Mouse (Mus musculus): Measurements from ENCODE around the gene Egfl6. TPM values are rescaled to one million over a fixed set of nuclear protein-coding genes. Genes with fewer than 3 reads are reported as not detected.

Gene Egfl6
- polyA plus RNA-seq, 1 experiment, result not detected

GRCm38 (mm10) chrX:166497771-166498170, 87.7 kb downstream of the Egfl6 start:
- Histone ChIP-seq H3K27ac (replicated peaks; ENCODE audit: low read depth, low read length) (no peak overlapping the region), H3K4me1 (ENCODE audit: control insufficient read depth, insufficient read depth, insufficient read length, low read length) (no peaks in the 10 kb centered on the region), H3K4me3 (ENCODE audit: insufficient read depth, low read depth, low read length) (no peak overlapping the region)

GRCm38 (mm10) chrX:166495052-166495451, 90.5 kb downstream of the Egfl6 start:
- Histone ChIP-seq H3K4me1 (ENCODE audit: control insufficient read depth, insufficient read depth, insufficient read length, low read length) (no peaks in the 10 kb centered on the region), H3K27ac (replicated peaks; ENCODE audit: low read depth, low read length) (no peak overlapping the region), H3K4me3 (ENCODE audit: insufficient read depth, low read depth, low read length) (no peak overlapping the region)

GRCm38 (mm10) chrX:166479365-166479983, 106.0 kb downstream of the Egfl6 start, which contains the start of gene Rab9:
Gene Rab9 (minus strand): TSS chrX:166479867.
- peak within 1 kb of the TSS; percentile 97 for H3K27ac ChIP-seq (replicated peaks; ENCODE audit: low read depth, low read length)
- H3K4me1 ChIP-seq (ENCODE audit: control insufficient read depth, insufficient read depth, insufficient read length, low read length), result peaks cover 2% of the 10 kb centered on the region; the same call in 1 of the 2 replicates
- H3K4me3 ChIP-seq (ENCODE audit: insufficient read depth, low read depth, low read length), result peak within 1 kb of the TSS; percentile 99

GRCm38 (mm10) chrX:166478631-166479364, 106.7 kb downstream of the Egfl6 start:
- peaks cover 2% of the 10 kb centered on the region; the same call in 1 of the 2 replicates for H3K4me1 ChIP-seq (ENCODE audit: control insufficient read depth, insufficient read depth, insufficient read length, low read length)
- H3K27ac ChIP-seq (replicated peaks; ENCODE audit: low read depth, low read length), result peak overlapping the region; percentile 97
- H3K4me3 ChIP-seq (ENCODE audit: insufficient read depth, low read depth, low read length), result peak overlapping the region; percentile 99

- Histone ChIP-seq H3K4me3 (ENCODE audit: insufficient read depth, low read depth, low read length) (no peak overlapping the region), H3K27ac (replicated peaks; ENCODE audit: low read depth, low read length) (no peak overlapping the region), H3K4me1 (ENCODE audit: control insufficient read depth, insufficient read depth, insufficient read length, low read length) (peaks cover 2% of the 10 kb centered on the region)
Observed at GRCm38 (mm10) chrX:166477393-166477792, 108.1 kb downstream of the Egfl6 start.

Other genes with a start within 250 kb of the Egfl6 start
- 32.4 and 33.8 TPM in 2 replicates for gene Trappc2, start 145.1 kb downstream of the Egfl6 start, polyA plus RNA-seq (2012; ENCODE audit: insufficient read depth, insufficient read length, missing spikeins)
- 1.7 and 2.0 TPM in 2 replicates for gene Ofd1, start 145.0 kb downstream of the Egfl6 start, polyA plus RNA-seq (2012; ENCODE audit: insufficient read depth, insufficient read length, missing spikeins)
- gene Rab9, start 105.9 kb downstream of the Egfl6 start, polyA plus RNA-seq (2012; ENCODE audit: insufficient read depth, insufficient read length, missing spikeins), result 107 and 116 TPM in 2 replicates
- 3.6 and 3.9 TPM in 2 replicates for gene Tceanc, start 67.2 kb downstream of the Egfl6 start, polyA plus RNA-seq (2012; ENCODE audit: insufficient read depth, insufficient read length, missing spikeins)

Measured in brown adipose tissue, adult 24 weeks (tissue).